Mouse (Mus musculus): ENCODE measurements around the gene Dspp. TPM values are rescaled to one million over a fixed set of nuclear protein-coding genes. Genes with fewer than 3 reads are reported as not detected.

The Dspp gene
- not detected in 2 replicates for polyA plus RNA-seq (2015; fragmentation: Nextera tagmentation; extraction: Ambion mirVana)

GRCm38 (mm10) chr5:104170412-104170811, at the start of gene Dspp:
Gene Dspp (plus strand): TSS chr5:104170712.
- DNase-seq (ENCODE audit: low spot score): no peak

GRCm38 (mm10) chr5:104124016-104124658, 46.4 kb upstream of the Dspp start:
- DNase-seq (ENCODE audit: low spot score): no peak

GRCm38 (mm10) chr5:104126561-104127320, 43.8 kb upstream of the Dspp start:
- DNase-seq (ENCODE audit: low spot score): no peak

- no peak for DNase-seq (ENCODE audit: low spot score)
Measured at GRCm38 (mm10) chr5:104127351-104127750, 43.2 kb upstream of the Dspp start.

GRCm38 (mm10) chr5:104128281-104129031, 42.1 kb upstream of the Dspp start:
- no peak for DNase-seq (ENCODE audit: low spot score)

- no peak for DNase-seq (ENCODE audit: low spot score)
Measured at GRCm38 (mm10) chr5:104130891-104131290, 39.6 kb upstream of the Dspp start.

GRCm38 (mm10) chr5:104131544-104131943, 39.0 kb upstream of the Dspp start:
- no peak for DNase-seq (ENCODE audit: low spot score)

- DNase-seq (ENCODE audit: low spot score): no peak
Measured at GRCm38 (mm10) chr5:104133752-104134151, 36.8 kb upstream of the Dspp start.

GRCm38 (mm10) chr5:104137920-104138541, 32.5 kb upstream of the Dspp start:
- no peak for DNase-seq (ENCODE audit: low spot score)

GRCm38 (mm10) chr5:104141067-104141466, 29.4 kb upstream of the Dspp start:
- DNase-seq (ENCODE audit: low spot score): no peak

- no peak for DNase-seq (ENCODE audit: low spot score)
Measured at GRCm38 (mm10) chr5:104144057-104144456, 26.5 kb upstream of the Dspp start.

GRCm38 (mm10) chr5:104149349-104149748, 21.2 kb upstream of the Dspp start:
- no peak for DNase-seq (ENCODE audit: low spot score)

GRCm38 (mm10) chr5:104150196-104150595, 20.3 kb upstream of the Dspp start:
- no peak for DNase-seq (ENCODE audit: low spot score)

- no peak for DNase-seq (ENCODE audit: low spot score)
Measured at GRCm38 (mm10) chr5:104157701-104158100, 12.8 kb upstream of the Dspp start.

- no peak for DNase-seq (ENCODE audit: low spot score)
Measured at GRCm38 (mm10) chr5:104158332-104159052, 12.0 kb upstream of the Dspp start.

GRCm38 (mm10) chr5:104160581-104160980, 9.9 kb upstream of the Dspp start:
- DNase-seq (ENCODE audit: low spot score): no peak

GRCm38 (mm10) chr5:104161390-104161789, 9.1 kb upstream of the Dspp start:
- DNase-seq (ENCODE audit: low spot score): no peak

- DNase-seq (ENCODE audit: low spot score): no peak
Measured at GRCm38 (mm10) chr5:104163536-104163935, 7.0 kb upstream of the Dspp start.

GRCm38 (mm10) chr5:104173094-104173493, 2.6 kb downstream of the Dspp start:
- DNase-seq (ENCODE audit: low spot score): no peak

- no peak for DNase-seq (ENCODE audit: low spot score)
Measured at GRCm38 (mm10) chr5:104183743-104184142, 13.2 kb downstream of the Dspp start.

- DNase-seq (ENCODE audit: low spot score): no peak
Measured at GRCm38 (mm10) chr5:104187281-104187680, 16.8 kb downstream of the Dspp start.
